Mouse (Mus musculus) liver, embryonic 14.5 days (tissue): ENCODE data around the gene Ak5.

Experiments
- CTCF ChIP-seq: IDR thresholded peaks from 2 replicates; pipeline ENCODE4 v1.5.1; 2016; ENCODE audit warnings: antibody characterized with exemption, low read depth, control low read depth
- EP300 ChIP-seq: IDR thresholded peaks from 2 replicates; pipeline ENCODE4 v1.6.1; 2016; ENCODE audit warnings: antibody characterized with exemption, low read depth

GRCm38 (mm10) chr3:152590491-152590890 is 77.7 kb downstream of the Ak5 start:
- TF ChIP-seq EP300 (no peak), CTCF (no peak)
